Mouse (Mus musculus) ES-E14 (cell line): Measurements from ENCODE around the gene Pnmal2.

Source experiments
- CHD2 ChIP-seq: IDR thresholded peaks from 2 replicates; pipeline ENCODE4 v1.6.1; 2014; ENCODE audit warnings: mild to moderate bottlenecking, low read depth, low read length, inconsistent platforms
- MAFK ChIP-seq: IDR thresholded peaks from 2 replicates; pipeline ENCODE4 v1.6.1; 2014; ENCODE audit warnings: mild to moderate bottlenecking, low read depth, low read length, inconsistent platforms; ENCODE audit not compliant: insufficient read depth
- ZC3H11A ChIP-seq: IDR thresholded peaks from 2 replicates; pipeline ENCODE4 v1.6.1; 2012; ENCODE audit warnings: low read depth, mild to moderate bottlenecking, inconsistent platforms, low read length, borderline replicate concordance
- ZNF384 ChIP-seq: IDR thresholded peaks from 2 replicates; pipeline ENCODE4 v1.6.1; 2012; ENCODE audit warnings: low read depth, low read length, inconsistent platforms

DNA sequence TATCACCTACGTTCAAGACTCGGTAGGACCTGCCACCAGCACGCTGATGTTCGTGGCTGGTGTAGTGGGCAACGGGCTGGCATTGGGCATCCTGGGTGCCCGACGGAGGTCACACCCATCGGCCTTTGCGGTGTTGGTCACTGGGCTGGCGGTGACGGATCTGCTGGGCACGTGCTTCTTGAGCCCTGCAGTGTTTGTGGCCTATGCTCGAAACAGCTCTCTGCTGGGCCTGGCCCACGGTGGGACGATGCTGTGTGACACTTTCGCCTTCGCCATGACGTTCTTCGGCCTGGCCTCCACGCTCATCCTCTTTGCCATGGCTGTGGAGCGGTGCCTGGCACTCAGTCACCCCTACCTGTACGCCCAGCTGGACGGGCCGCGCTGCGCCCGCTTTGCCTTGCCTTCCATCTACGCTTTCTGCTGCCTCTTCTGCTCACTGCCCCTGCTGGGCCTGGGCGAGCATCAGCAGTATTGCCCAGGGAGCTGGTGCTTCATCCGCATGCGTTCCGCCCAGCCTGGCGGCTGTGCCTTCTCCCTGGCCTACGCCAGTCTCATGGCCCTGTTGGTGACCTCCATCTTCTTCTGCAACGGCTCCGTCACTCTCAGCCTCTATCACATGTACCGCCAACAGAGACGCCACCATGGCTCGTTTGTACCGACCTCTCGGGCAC lies 37.5 kb upstream of the Pnmal2 start:
- no peak for TF ChIP-seq CHD2
- TF ChIP-seq ZNF384, result no peak
- no peak for TF ChIP-seq ZC3H11A
- no peak for TF ChIP-seq MAFK
